In genomic region chr2:83795766-83796165, GRCm38 (mm10) we compare ENCODE assay signal across 23 mouse cellular contexts. TPM values are rescaled to one million over a fixed set of nuclear protein-coding genes. Genes with fewer than 3 reads are reported as not detected.
A peak's percentile ranks its signal among the peaks of the same experiment; 100 is the strongest.
DNase-seq lines count a peak whose midpoint lies in the region; ATAC-seq and TF ChIP-seq lines count a peak whose summit lies in the region.
"Had no signal": no experiment of that assay in that cellular context is flagged by ENCODE, and none has a peak within 500 bp of the region (broad histone marks: within the 10 kb centered on the region; RNA-seq: fewer than 3 reads in every experiment).

No protein-coding gene starts in this region.

- 93% methylated on average over 4 of the region's 4 CpGs for WGBS in midbrain, embryonic 11.5 days
- 91% methylated on average over 4 of the region's 4 CpGs for WGBS in midbrain, embryonic 14.5 days

- no peak for ATAC-seq in midbrain, embryonic 11.5 days (ENCODE audit: low FRiP score)
- no peak for ATAC-seq in midbrain, embryonic 14.5 days (ENCODE audit: low FRiP score, low TSS enrichment)
- ATAC-seq in G1E (ENCODE audit: extremely low read depth, insufficient number of reproducible peaks, low FRiP score, poor library complexity, severe bottlenecking), result peak; percentile 60
- ATAC-seq: activated CD4-positive, CD25-positive, alpha-beta regulatory T cell, adult 4 months; CD4-positive, CD25-positive, alpha-beta regulatory T cell, adult 4 months; Patski had no signal

- H3K4me1 ChIP-seq in midbrain, embryonic 11.5 days (ENCODE audit: control insufficient read depth, insufficient read depth, low read length), result no peaks in the 10 kb centered on the region
- 0 out of 2 replicates have a peak, but pooled peaks cover 5% of the 10 kb centered on the region for H3K4me1 ChIP-seq in midbrain, embryonic 14.5 days (ENCODE audit: control insufficient read depth, insufficient read depth, low read length)
- no peaks in the 10 kb centered on the region for H3K4me1 ChIP-seq in G1E (ENCODE audit: insufficient read depth, low read depth, low read length)

- no peak for TF ChIP-seq CTCF in G1E (IDR thresholded peaks at IDR 0.05; ENCODE audit: low read depth, low read length)

- H3K27ac ChIP-seq in midbrain, embryonic 11.5 days (ENCODE audit: low read depth, low read length), result no peak overlapping the region
- no peak overlapping the region for H3K27ac ChIP-seq in midbrain, embryonic 14.5 days (replicated peaks; ENCODE audit: low read depth, low read length)

- no peak overlapping the region for H3K9ac ChIP-seq in midbrain, embryonic 11.5 days (ENCODE audit: low read length)
- no peak overlapping the region for H3K9ac ChIP-seq in midbrain, embryonic 14.5 days (replicated peaks; ENCODE audit: low read length)

- H3K27me3 ChIP-seq in midbrain, embryonic 11.5 days (ENCODE audit: control insufficient read depth, insufficient read depth, low read length), result no peaks in the 10 kb centered on the region
- H3K27me3 ChIP-seq in midbrain, embryonic 14.5 days (ENCODE audit: control insufficient read depth, insufficient read depth, low read length), result no peaks in the 10 kb centered on the region
- H3K27me3 ChIP-seq in G1E (ENCODE audit: insufficient read depth, low read length), result no peaks in the 10 kb centered on the region
- H3K27me3 ChIP-seq: CH12.LX, Patski had no signal

- no peak overlapping the region for H3K4me2 ChIP-seq in midbrain, embryonic 11.5 days
- no peak overlapping the region for H3K4me2 ChIP-seq in midbrain, embryonic 14.5 days (ENCODE audit: low read length)

- H3K9me3 ChIP-seq in midbrain, embryonic 11.5 days (ENCODE audit: control insufficient read depth, low read length), result no peaks in the 10 kb centered on the region
- H3K9me3 ChIP-seq in midbrain, embryonic 14.5 days (ENCODE audit: control insufficient read depth, low read length), result no peaks in the 10 kb centered on the region
- H3K9me3 ChIP-seq in G1E (replicated peaks), result no peaks in the 10 kb centered on the region

- H3K36me3 ChIP-seq in midbrain, embryonic 11.5 days (ENCODE audit: control insufficient read depth, insufficient read depth, low read length), result no peaks in the 10 kb centered on the region
- H3K36me3 ChIP-seq in midbrain, embryonic 14.5 days (ENCODE audit: control insufficient read depth, insufficient read depth, low read length), result no peaks in the 10 kb centered on the region
- H3K36me3 ChIP-seq in G1E (replicated peaks), result peaks cover 79% of the 10 kb centered on the region

- peak; percentile 62 for DNase-seq in midbrain, embryonic 11.5 days (ENCODE audit: low spot score, missing footprints)
- no peak for DNase-seq in midbrain, embryonic 14.5 days
- DNase-seq in 416B (ENCODE audit: low read depth) (peak; percentile 16), G1E (ENCODE audit: low spot score) (no peak)
- DNase-seq in kidney, adult 11 months, result no peak
- no peak for DNase-seq in left cerebral cortex, adult 8-10 months (ENCODE audit: low spot score in 2 of 2)
- DNase-seq: adrenal gland, adult 2 months; adrenal gland, adult 8-10 months; adrenal gland, postnatal 10 days; adrenal gland, postnatal 14 days; adrenal gland, postnatal 25 days; adrenal gland, postnatal 36 days; B cell, adult 2 months; cerebellum, adult 11 months; cerebellum, adult 11-12 months; cerebellum, adult 18-20 months; cerebellum, adult 2 months; cerebellum, adult 8-10 months had no signal

- no peak overlapping the region for H3K4me3 ChIP-seq in midbrain, embryonic 11.5 days (ENCODE audit: low read depth, low read length)
- H3K4me3 ChIP-seq in midbrain, embryonic 14.5 days (replicated peaks; ENCODE audit: low read depth, low read length), result no peak overlapping the region
- no peak overlapping the region for H3K4me3 ChIP-seq in G1E (ENCODE audit: low read depth, low read length)

RNA-seq across cellular contexts. Expression of gene Fam171b, which starts 16.7 kb away (rescaled TPM):
- 42.8 and 49.5 TPM in 2 replicates for polyA plus RNA-seq in midbrain, embryonic 11.5 days (2014; fragmentation: Nextera tagmentation; extraction: Ambion mirVana)
- 73.5 and 91.0 TPM in 2 replicates for polyA plus RNA-seq in midbrain, embryonic 14.5 days (2014; fragmentation: Nextera tagmentation; extraction: Ambion mirVana)
- not detected in 2 replicates for total RNA-seq in G1E (2014; fragmentation: Nextera tagmentation)
- under 0.01 and 1.0 TPM in 2 replicates for total RNA-seq in G1E (2017)
- not detected in 2 replicates for polyA plus RNA-seq in G1E (2012)
- 100 to 1,000 TPM; 189 to 234 (median 210) TPM for total RNA-seq in left cerebral cortex, adult 8-10 months (2022)
- total RNA-seq: MEL had no signal

Comparison
In these comparisons a context has a peak if more than half of its experiments do, and no peak if none do; other contexts are left out.
1. DNase-seq: peak in midbrain, embryonic 11.5 days (single experiment) and 416B (single experiment); none in midbrain, embryonic 14.5 days (single experiment), G1E (single experiment), kidney, adult 11 months (single experiment) and left cerebral cortex, adult 8-10 months (0 of 2).
2. RNA of gene Fam171b, which starts 16.7 kb away (polyA plus RNA-seq): 73.5 to 91.0 TPM in midbrain, embryonic 14.5 days and 42.8 to 49.5 TPM in midbrain, embryonic 11.5 days; not detected in G1E; every median in the first group is over 10 times any median in the second.